Mouse (Mus musculus) forebrain, embryonic 11.5 days (tissue): ENCODE measurements around the gene Tbx3. TPM values are rescaled to one million over a fixed set of nuclear protein-coding genes. Genes with fewer than 3 reads are reported as not detected.

Experiments
- ATAC-seq: fragments of 200-750 bp; cut with Nextera tagmentation; replicated peaks from 2 replicates; pipeline ENCODE4 v1.8.0; 2017; ENCODE audit warnings: moderate TSS enrichment; ENCODE audit not compliant: low FRiP score
- DNase-seq: peaks from one replicate; pipeline ENCODE4 v3.0.0-alpha.2; 2017; ENCODE audit warnings: low spot score
- H3K27ac ChIP-seq: fragments of 300-500 bp; sonication (generic); 2 replicates; pipeline ENCODE4 v1.5.1; 2014; ENCODE audit warnings: low read depth, low read length
- H3K27me3 ChIP-seq: fragments of 300-500 bp; sonication (generic); 2 replicates; pipeline ENCODE4 v1.6.1; 2014; ENCODE audit warnings: mild to moderate bottlenecking, low read length, mixed read lengths; ENCODE audit not compliant: control insufficient read depth, insufficient read depth
- H3K36me3 ChIP-seq: fragments of 300-500 bp; sonication (generic); 2 replicates; pipeline ENCODE4 v1.6.1; 2014; ENCODE audit warnings: mild to moderate bottlenecking, low read length, moderate library complexity, mixed read lengths; ENCODE audit not compliant: control insufficient read depth, insufficient read depth
- H3K4me1 ChIP-seq: fragments of 300-500 bp; sonication (generic); replicated peaks from 2 replicates; pipeline ENCODE4 v1.6.1; 2014; ENCODE audit warnings: low read length, mixed read lengths; ENCODE audit not compliant: control insufficient read depth, insufficient read depth
- H3K4me2 ChIP-seq: fragments of 300-500 bp; sonication (generic); 2 replicates; pipeline ENCODE4 v1.6.1; 2014; ENCODE audit warnings: low read depth, mild to moderate bottlenecking, low read length, moderate library complexity, mixed read lengths; ENCODE audit not compliant: severe bottlenecking
- H3K4me3 ChIP-seq: fragments of 300-500 bp; sonication (generic); 2 replicates; pipeline ENCODE4 v1.5.1; 2014; ENCODE audit warnings: low read depth, low read length
- H3K9ac ChIP-seq: fragments of 300-500 bp; sonication (generic); 2 replicates; pipeline ENCODE4 v1.6.1; 2014; ENCODE audit warnings: low read length
- H3K9me3 ChIP-seq: fragments of 300-500 bp; sonication (generic); 2 replicates; pipeline ENCODE4 v1.6.1; 2016; ENCODE audit warnings: low read length, mixed read lengths; ENCODE audit not compliant: control insufficient read depth
- WGBS: fragments of 180-500 bp; shearing (Covaris S2); extraction: QIAGEN DNeasy Blood & Tissue Kit; methylation state at CpG from one replicate; pipeline ENCODE4 v1.1.7; 2014; 5-methylcytosine and 5-hydroxymethylcytosine counted together
- polyA plus RNA-seq: library from polyadenylated mRNA; unstranded; fragments of >200 nt; fragmentation: Nextera tagmentation; extraction: Ambion mirVana; gene quantifications from 2 replicates; pipeline ENCODE4 v1.2.1, GENCODE M21; 2014

Tbx3 gene
- polyA plus RNA-seq, 1 experiment from 2014 or later, result 2.0 TPM

DNA sequence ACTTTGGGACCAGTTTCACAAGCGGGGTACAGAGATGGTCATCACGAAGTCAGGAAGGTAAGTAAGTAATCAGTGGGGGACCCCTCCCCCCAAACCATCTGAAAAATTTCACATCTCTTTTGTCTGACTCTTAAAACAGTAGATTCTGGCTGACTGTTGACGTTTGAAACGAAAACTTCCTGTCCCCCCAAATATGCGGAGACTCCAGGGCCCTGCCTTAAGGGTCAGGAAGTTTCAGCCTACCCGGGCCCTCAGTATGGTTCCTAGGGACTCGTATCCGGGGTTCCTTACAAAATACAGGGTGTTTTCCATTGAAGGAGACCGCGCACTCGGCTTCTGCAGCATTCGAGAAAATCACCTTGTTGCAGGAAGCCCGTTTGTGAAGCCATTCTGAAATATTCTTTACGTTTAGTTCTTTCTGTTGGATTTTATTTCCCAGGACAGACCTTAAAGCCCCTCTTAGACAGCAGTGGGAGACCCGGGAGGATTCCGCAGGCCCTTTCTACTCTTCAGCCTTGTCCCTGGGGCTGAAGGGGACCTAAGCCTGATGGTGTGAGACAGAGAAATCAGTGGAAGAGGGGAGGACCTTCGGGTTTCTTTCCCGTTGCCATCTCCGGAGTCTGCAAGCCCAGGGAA lies 2.0 kb downstream of the Tbx3 start:
- ATAC-seq, result no peak
- 1% methylated on average over 19 of the region's 19 CpGs for WGBS
- Histone ChIP-seq H3K4me3 (peak overlapping the region; percentile 24; the same call in 1 of the 2 replicates), H3K36me3 (no peaks in the 10 kb centered on the region), H3K4me2 (no peak overlapping the region), H3K9me3 (no peaks in the 10 kb centered on the region), H3K4me1 (peaks cover 13% of the 10 kb centered on the region), H3K27me3 (peaks cover 86% of the 10 kb centered on the region), H3K27ac (no peak overlapping the region), H3K9ac (no peak overlapping the region)
- DNase-seq, result no peak

DNA sequence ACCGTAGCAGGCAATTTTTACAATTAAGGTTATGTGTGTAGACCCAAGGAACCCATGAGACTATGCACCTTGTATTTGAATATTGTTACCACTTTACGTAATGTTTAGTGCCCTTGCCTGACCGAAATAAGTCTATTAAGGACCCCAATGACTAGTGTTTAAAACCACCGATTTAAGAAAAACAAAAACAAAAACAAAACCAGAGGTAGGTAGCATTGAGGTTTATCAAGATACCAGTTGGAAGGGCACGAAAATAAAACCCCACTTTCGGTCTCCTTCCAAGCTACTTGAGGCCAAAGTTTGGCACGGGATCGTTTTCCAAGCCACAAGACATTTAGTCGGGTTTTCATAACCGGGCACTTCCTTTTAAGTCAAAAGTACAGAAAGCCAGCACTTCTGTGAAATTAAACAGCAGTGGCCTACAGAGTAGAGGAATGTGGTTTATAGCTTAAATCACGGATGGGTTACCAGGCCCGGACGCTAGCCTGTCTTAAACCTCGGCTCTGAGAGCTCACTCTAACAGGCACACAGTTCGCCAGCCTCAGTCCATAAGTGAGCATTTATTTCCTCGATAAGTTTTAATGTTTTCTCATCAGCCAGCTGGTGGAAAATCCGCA lies 2.6 kb downstream of the Tbx3 start:
- H3K27me3 ChIP-seq, result peaks cover 87% of the 10 kb centered on the region
- H3K9ac ChIP-seq, result no peak overlapping the region
- H3K4me1 ChIP-seq, result peaks cover 13% of the 10 kb centered on the region
- no peak for ATAC-seq
- 0 out of 2 replicates have a peak overlapping the region, but pooled peaks have one; percentile 8 for H3K4me3 ChIP-seq
- DNase-seq, result no peak
- H3K36me3 ChIP-seq, result no peaks in the 10 kb centered on the region
- no peak overlapping the region for H3K4me2 ChIP-seq
- H3K9me3 ChIP-seq, result no peaks in the 10 kb centered on the region
- WGBS, result 1% methylated on average over 17 of the region's 17 CpGs
- no peak overlapping the region for H3K27ac ChIP-seq

DNA sequence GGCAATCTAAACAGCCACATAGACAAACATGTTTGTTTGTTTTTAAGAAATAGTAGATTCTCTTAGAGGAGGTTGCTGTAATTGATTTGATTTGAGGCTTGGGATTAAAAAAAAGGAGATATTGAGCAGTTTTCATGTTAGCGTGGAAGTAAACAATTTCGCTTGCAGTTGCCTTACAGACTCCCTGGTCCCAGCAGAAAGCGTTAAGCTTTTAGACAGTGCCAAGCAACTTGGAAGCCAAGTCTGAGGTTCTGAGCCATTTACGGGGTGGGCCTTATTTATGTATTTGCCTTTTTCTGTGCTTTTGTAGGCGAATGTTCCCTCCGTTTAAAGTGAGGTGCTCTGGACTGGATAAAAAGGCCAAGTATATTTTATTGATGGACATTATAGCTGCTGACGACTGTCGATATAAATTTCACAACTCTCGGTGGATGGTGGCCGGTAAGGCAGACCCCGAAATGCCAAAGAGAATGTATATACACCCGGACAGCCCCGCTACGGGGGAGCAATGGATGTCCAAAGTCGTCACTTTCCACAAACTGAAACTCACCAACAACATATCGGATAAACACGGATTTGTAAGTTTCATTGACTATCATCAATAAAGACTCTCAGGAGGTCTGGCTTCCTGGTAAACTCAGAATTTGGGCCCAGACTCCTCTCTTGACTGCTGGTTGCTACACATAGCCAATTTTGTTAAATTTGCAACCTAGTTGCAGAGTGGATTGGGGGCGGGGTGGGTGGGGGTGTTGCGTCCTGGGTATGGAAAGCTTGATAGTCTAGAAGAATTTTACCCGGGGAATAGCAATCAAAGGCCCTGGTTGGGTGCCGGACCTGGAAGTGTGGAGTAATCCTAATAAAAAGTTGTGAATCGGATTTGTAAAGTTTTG lies 3.5 kb downstream of the Tbx3 start:
- no peaks in the 10 kb centered on the region for H3K36me3 ChIP-seq
- H3K27me3 ChIP-seq, result peaks cover 87% of the 10 kb centered on the region

DNA sequence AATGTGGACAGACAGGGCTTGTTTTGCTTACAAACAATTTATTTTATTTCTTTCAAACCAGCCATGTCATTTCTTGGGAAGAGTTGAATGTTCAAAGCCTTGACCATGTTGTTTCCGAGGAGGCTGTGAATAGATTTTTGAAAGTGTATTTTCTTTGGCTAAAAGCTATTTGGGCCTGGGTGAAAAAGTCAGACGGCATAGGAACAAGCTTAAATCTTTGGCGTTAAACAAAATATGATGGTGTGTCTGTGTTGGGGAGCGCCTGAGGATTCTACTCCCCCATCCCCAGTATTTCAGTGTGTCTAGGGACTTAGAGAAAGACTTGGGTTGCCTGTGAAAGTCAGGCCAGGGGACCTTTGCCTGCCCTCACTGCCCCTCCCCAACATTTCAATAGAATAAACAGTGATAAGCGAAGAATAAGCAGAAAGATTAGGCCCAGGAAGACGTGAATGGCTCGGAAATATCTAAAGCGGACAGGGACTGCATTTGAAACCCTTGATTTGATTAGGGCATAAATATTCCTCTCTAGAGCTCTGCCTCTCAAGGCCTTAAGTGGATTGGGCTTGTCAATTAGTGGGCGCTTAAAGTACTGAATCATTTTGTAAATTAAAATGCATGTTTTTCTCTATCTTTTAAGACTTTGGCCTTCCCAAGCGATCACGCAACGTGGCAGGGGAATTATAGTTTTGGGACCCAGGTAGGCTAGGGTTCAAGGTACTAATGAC lies 4.3 kb downstream of the Tbx3 start:
- no peak for ATAC-seq
- H3K27me3 ChIP-seq, result peaks cover 84% of the 10 kb centered on the region
- no peak overlapping the region for H3K4me3 ChIP-seq
- H3K9ac ChIP-seq, result no peak overlapping the region
- H3K36me3 ChIP-seq, result no peaks in the 10 kb centered on the region
- no peaks in the 10 kb centered on the region for H3K9me3 ChIP-seq
- no peak for DNase-seq
- H3K4me1 ChIP-seq, result peaks cover 5% of the 10 kb centered on the region; the same call in 1 of the 2 replicates
- no peak overlapping the region for H3K27ac ChIP-seq
- no peak overlapping the region for H3K4me2 ChIP-seq
- WGBS, result 3% methylated on average over 12 of the region's 12 CpGs

More for the DNA sequence above, 3.5 kb downstream of the Tbx3 start:
- WGBS, result 2% methylated on average over 22 of the region's 22 CpGs
- Histone ChIP-seq H3K27ac (no peak overlapping the region), H3K9me3 (no peaks in the 10 kb centered on the region), H3K4me1 (peaks cover 8% of the 10 kb centered on the region), H3K4me2 (no peak overlapping the region), H3K9ac (no peak overlapping the region), H3K4me3 (no peak overlapping the region)
- DNase-seq (no peak), ATAC-seq (no peak)

DNA sequence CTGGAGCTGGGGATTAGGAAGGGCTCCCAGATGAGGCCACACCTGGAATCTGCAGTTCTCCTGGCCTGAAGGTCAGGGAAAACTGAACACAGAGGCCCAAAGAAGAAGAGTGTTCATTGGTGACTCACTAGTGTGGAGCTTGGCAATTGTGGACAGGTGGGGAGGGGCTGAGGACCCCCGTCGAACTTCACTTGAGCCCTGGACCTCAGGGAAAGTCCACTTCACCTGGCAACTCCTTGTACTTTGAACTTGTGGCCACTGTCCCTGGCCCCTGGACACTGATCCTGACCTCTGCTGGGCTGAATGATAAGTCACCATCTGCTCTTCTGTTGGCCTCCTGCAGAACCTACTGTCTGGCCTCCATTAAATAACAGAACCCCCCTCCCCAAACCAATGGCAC lies 5.8 kb downstream of the Tbx3 start:
- H3K9ac ChIP-seq, result no peak overlapping the region
- no peak overlapping the region for H3K4me3 ChIP-seq
- no peak for ATAC-seq
- H3K36me3 ChIP-seq, result no peaks in the 10 kb centered on the region
- WGBS, result 8% methylated on average over 2 of the region's 2 CpGs
- no peaks in the 10 kb centered on the region for H3K9me3 ChIP-seq
- H3K4me2 ChIP-seq, result no peak overlapping the region
- no peak overlapping the region for H3K27ac ChIP-seq
- H3K27me3 ChIP-seq, result peaks cover 88% of the 10 kb centered on the region
- no peak for DNase-seq
- H3K4me1 ChIP-seq, result no peaks in the 10 kb centered on the region; the same call in 1 of the 2 replicates

DNA sequence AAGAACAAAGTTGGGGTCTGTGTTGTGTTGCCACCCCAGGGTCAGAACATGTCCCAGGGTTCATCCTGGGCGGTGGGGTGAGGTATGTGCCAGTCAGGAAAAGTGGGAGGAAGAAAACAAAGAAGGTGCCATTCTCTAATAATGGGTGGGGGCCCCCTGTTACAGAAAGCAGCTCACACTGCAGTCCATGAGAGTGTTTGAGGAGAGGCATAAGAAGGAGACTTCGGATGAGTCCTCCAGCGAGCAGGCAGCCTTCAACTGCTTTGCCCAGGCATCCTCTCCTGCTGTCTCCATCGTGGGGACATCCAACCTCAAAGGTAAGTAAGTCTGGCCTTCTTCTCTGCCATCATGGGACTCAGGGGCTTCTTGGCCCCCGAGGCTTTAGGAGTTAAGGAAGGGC lies 8.0 kb downstream of the Tbx3 start:
- DNase-seq (no peak), ATAC-seq (no peak)
- Histone ChIP-seq H3K9ac (no peak overlapping the region), H3K9me3 (no peaks in the 10 kb centered on the region), H3K27ac (no peak overlapping the region), H3K27me3 (peaks cover 93% of the 10 kb centered on the region), H3K4me2 (no peak overlapping the region), H3K4me3 (no peak overlapping the region), H3K36me3 (no peaks in the 10 kb centered on the region), H3K4me1 (0 out of 2 replicates have a peak, but pooled peaks cover 2% of the 10 kb centered on the region)
- WGBS, result 12% methylated on average over 5 of the region's 5 CpGs

DNA sequence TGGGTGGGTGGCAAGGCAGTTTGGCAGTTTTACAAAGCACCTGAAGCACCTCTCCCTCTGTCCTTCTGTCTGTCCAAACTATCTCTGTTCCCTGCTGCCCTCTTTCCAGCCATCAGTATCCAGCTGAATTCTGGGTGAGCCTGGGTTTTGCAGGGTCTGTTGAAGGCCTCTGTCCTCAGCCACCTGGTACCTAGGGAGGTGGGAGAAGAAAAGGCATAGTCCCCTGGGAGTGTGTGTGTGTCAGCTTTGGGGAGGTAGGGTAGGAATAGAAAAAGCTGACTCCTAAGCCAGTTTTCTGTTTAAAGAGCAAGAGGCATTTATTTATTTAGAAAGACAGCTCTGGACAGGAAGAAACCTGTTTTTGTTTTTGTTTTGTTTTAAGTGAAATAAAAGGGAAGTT lies 8.6 kb downstream of the Tbx3 start:
- no peak overlapping the region for H3K4me2 ChIP-seq
- no peak overlapping the region for H3K27ac ChIP-seq
- peaks cover 95% of the 10 kb centered on the region for H3K27me3 ChIP-seq
- no peak for DNase-seq
- 0 out of 2 replicates have a peak, but pooled peaks cover 2% of the 10 kb centered on the region for H3K4me1 ChIP-seq
- ATAC-seq, result no peak
- no peak overlapping the region for H3K4me3 ChIP-seq
- no peaks in the 10 kb centered on the region for H3K36me3 ChIP-seq
- no peaks in the 10 kb centered on the region for H3K9me3 ChIP-seq
- no peak overlapping the region for H3K9ac ChIP-seq

DNA sequence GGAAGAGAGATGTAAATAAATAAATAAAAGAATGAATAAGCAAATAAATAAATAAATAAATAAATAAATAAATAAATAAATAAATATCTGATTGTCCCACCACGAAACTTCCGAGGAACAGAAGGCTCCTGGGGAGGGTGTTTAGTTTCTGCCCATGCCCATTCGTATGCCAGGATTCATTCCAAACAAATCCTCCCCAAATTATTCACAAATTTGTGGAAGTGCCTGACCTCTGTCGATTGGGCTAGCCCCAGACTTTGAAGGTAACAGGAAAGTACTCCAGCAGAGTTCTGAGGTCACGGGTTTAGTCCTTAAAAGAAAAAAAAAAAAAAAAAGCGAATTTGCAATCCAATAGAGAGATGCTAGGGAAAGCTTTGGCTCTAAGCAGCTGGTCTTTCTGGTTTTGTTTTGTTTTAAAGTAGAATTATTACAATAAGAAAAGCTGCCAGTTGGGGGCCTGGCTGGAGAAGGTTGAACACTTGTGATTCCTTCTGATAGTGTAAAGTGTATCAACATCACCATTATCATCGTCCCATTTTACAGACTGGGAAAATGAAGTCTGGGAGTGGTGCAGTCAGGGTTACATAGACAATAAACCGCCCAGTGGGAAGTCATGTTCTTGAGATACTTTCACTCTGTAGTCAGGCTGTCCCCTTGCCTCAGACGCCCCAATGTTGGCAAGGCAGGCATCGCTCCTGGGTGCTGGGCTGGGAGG lies 9.3 kb downstream of the Tbx3 start:
- H3K9me3 ChIP-seq, result no peaks in the 10 kb centered on the region
- no peak overlapping the region for H3K27ac ChIP-seq
- peaks cover 93% of the 10 kb centered on the region for H3K27me3 ChIP-seq
- H3K36me3 ChIP-seq, result no peaks in the 10 kb centered on the region
- H3K4me3 ChIP-seq, result no peak overlapping the region
- no peak overlapping the region for H3K4me2 ChIP-seq
- 6% methylated on average over 10 of the region's 10 CpGs for WGBS
- DNase-seq (no peak), ATAC-seq (no peak)
- H3K4me1 ChIP-seq, result 0 out of 2 replicates have a peak, but pooled peaks cover 2% of the 10 kb centered on the region
- H3K9ac ChIP-seq, result no peak overlapping the region
